Mouse (Mus musculus) neural tube, embryonic 11.5 days (tissue): ENCODE results near the gene Rnf24. TPM values are rescaled to one million over a fixed set of nuclear protein-coding genes. Genes with fewer than 3 reads are reported as not detected.
"Not testable (repeated sequence)": the region's sequence is repeated elsewhere in the genome, so short reads cannot be mapped to it uniquely, and the experiment has no call there.

ENCODE experiments used
- ATAC-seq: fragments of 200-750 bp; cut with Nextera tagmentation; 2 replicates; pipeline ENCODE4 v1.8.0; 2017; ENCODE audit warnings: moderate number of reproducible peaks, mild to moderate bottlenecking, moderate TSS enrichment, moderate library complexity; ENCODE audit not compliant: insufficient read depth, low FRiP score, low TSS enrichment
- DNase-seq: peaks from one replicate; pipeline ENCODE4 v3.0.0-alpha.2; 2015; ENCODE audit warnings: low spot score
- H3K27ac ChIP-seq: fragments of 300-500 bp; sonication (generic); 2 replicates; pipeline ENCODE4 v1.5.1; 2014; ENCODE audit warnings: low read depth, mild to moderate bottlenecking, low read length
- H3K27me3 ChIP-seq: fragments of 300-500 bp; sonication (generic); 2 replicates; pipeline ENCODE4 v1.6.1; 2014; ENCODE audit warnings: mild to moderate bottlenecking, low read length, mixed read lengths; ENCODE audit not compliant: control insufficient read depth, insufficient read depth
- H3K36me3 ChIP-seq: fragments of 300-500 bp; sonication (generic); 2 replicates; pipeline ENCODE4 v1.6.1; 2014; ENCODE audit warnings: mild to moderate bottlenecking, low read length, moderate library complexity, mixed read lengths; ENCODE audit not compliant: control insufficient read depth, insufficient read depth
- H3K4me1 ChIP-seq: fragments of 300-500 bp; sonication (generic); 2 replicates; pipeline ENCODE4 v1.6.1; 2014; ENCODE audit warnings: low read length, mixed read lengths; ENCODE audit not compliant: control insufficient read depth, insufficient read depth
- H3K4me2 ChIP-seq: fragments of 300-500 bp; sonication (generic); 2 replicates; pipeline ENCODE4 v1.6.1; 2014; ENCODE audit warnings: low read depth, mild to moderate bottlenecking, moderate library complexity
- H3K4me3 ChIP-seq: fragments of 300-500 bp; sonication (generic); 2 replicates; pipeline ENCODE4 v1.5.1; 2014; ENCODE audit warnings: low read depth, low read length
- H3K9ac ChIP-seq: fragments of 300-500 bp; sonication (generic); 2 replicates; pipeline ENCODE4 v1.6.1; 2014; ENCODE audit warnings: mild to moderate bottlenecking, low read length
- H3K9me3 ChIP-seq: fragments of 300-500 bp; sonication (generic); 2 replicates; pipeline ENCODE4 v1.6.1; 2016; ENCODE audit warnings: low read length; ENCODE audit not compliant: control insufficient read depth
- WGBS: fragments of 180-500 bp; shearing (Covaris S2); extraction: QIAGEN DNeasy Blood & Tissue Kit; methylation state at CpG from one replicate; pipeline ENCODE4 v1.1.7; 2014; 5-methylcytosine and 5-hydroxymethylcytosine counted together
- polyA plus RNA-seq: library from polyadenylated mRNA; unstranded; fragments of >200 nt; fragmentation: Nextera tagmentation; extraction: Ambion mirVana; gene quantifications from 2 replicates; pipeline ENCODE4 v1.2.1, GENCODE M21; 2014

Gene Rnf24
- polyA plus RNA-seq, 1 experiment from 2014 or later = 11.0 TPM

DNA sequence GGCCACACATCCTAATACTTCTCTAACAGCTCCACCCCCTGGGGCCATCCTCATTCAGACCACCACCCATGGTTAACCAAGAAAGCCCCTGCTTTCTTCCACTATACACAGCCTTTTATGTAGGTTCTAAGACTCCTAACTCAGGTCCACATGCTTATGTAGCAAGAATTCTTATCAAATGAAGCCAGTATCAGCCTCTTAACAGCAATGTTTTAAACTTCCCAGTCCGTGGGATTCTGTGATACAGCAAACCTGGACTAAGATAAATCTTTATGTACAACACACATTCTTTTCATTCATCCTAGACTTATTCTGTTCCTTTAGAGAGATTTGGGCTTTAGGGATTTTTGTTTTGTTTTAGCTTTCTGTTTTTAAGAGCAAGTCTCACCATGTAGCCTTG, 29.0 kb downstream of the Rnf24 start:
- 93% methylated on average over 1 of the region's 1 CpGs for WGBS
- Histone ChIP-seq H3K4me1 (no peaks in the 10 kb centered on the region), H3K9me3 (no peaks in the 10 kb centered on the region), H3K4me3 (no peak overlapping the region), H3K36me3 (no peaks in the 10 kb centered on the region), H3K9ac (no peak overlapping the region), H3K27me3 (no peaks in the 10 kb centered on the region), H3K27ac (no peak overlapping the region), H3K4me2 (no peak overlapping the region)
- DNase-seq (no peak), ATAC-seq (no peak)

- H3K4me3 ChIP-seq, H3K27me3 ChIP-seq, DNase-seq, ATAC-seq, H3K4me2 ChIP-seq, H3K36me3 ChIP-seq, H3K4me1 ChIP-seq, H3K9ac ChIP-seq, H3K27ac ChIP-seq, H3K9me3 ChIP-seq: not testable (repeated sequence)
- WGBS = 76% methylated on average over 3 of the region's 3 CpGs
Measured at GRCm38 (mm10) chr2:131321192-131321591, 31.5 kb downstream of the Rnf24 start.

- H3K27me3 ChIP-seq = no peaks in the 10 kb centered on the region
- DNase-seq = no peak
- H3K4me2 ChIP-seq = no peak overlapping the region
- H3K4me1 ChIP-seq = no peaks in the 10 kb centered on the region
- ATAC-seq = no peak
- WGBS = 85% methylated on average over 6 of the region's 6 CpGs
- no peaks in the 10 kb centered on the region; the same call in 1 of the 2 replicates for H3K36me3 ChIP-seq
- no peaks in the 10 kb centered on the region for H3K9me3 ChIP-seq
- no peak overlapping the region for H3K9ac ChIP-seq
- no peak overlapping the region for H3K27ac ChIP-seq
- no peak overlapping the region for H3K4me3 ChIP-seq
Measured at GRCm38 (mm10) chr2:131319401-131319800, 33.3 kb downstream of the Rnf24 start.

DNA sequence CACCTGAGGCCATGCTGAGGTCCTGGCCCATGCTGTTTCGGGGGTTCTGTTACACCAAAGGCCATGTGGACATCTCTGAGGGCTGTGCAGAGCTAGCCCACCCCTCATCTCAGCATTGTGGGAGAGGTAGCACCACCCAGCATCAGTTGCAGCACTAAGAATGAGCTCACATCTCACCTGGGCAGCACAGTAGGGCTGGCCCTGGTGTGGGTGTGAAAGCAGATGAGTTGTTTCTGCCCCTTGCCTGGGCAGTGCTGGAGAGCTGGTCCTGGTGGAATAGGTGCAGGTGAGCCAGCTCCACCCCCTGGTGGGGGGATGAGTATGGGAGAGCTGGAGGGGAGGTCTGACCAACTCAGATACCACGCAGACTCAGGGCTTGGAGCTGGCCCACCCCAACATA, 36.5 kb downstream of the Rnf24 start:
- no peak overlapping the region for H3K4me2 ChIP-seq
- H3K4me1 ChIP-seq = no peaks in the 10 kb centered on the region
- no peaks in the 10 kb centered on the region for H3K27me3 ChIP-seq
- DNase-seq (no peak), ATAC-seq (no peak)
- no peak overlapping the region for H3K27ac ChIP-seq
- H3K36me3 ChIP-seq = no peaks in the 10 kb centered on the region; the same call in 1 of the 2 replicates
- no peak overlapping the region for H3K9ac ChIP-seq
- no peaks in the 10 kb centered on the region for H3K9me3 ChIP-seq
- WGBS = 90% methylated on average over 2 of the region's 2 CpGs
- H3K4me3 ChIP-seq = no peak overlapping the region

DNA sequence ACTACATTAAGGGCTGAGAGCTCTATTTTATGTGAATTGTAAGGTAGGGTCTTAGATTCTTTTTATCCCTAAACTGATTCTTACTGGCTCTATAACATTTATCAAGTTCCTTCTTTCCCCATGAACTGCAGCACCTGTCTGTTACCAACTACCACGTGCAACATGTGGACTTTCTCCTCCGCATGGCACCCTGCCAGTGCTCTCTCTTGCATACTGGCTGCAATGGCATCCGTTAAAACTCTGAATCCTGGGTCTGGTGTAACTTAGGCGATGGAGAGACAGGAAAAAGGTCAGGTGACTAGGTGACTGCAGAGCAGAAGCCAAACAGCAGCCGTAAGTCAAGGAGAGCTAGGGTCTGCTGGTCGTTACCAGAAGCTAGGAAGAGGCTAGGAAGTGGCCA, 43.4 kb downstream of the Rnf24 start:
- Histone ChIP-seq H3K9ac (no peak overlapping the region), H3K4me2 (no peak overlapping the region), H3K4me3 (no peak overlapping the region), H3K36me3 (no peaks in the 10 kb centered on the region), H3K9me3 (no peaks in the 10 kb centered on the region), H3K27me3 (no peaks in the 10 kb centered on the region), H3K27ac (no peak overlapping the region), H3K4me1 (no peaks in the 10 kb centered on the region)
- no peak for ATAC-seq
- WGBS = 75% methylated on average over 6 of the region's 6 CpGs
- DNase-seq = no peak

DNA sequence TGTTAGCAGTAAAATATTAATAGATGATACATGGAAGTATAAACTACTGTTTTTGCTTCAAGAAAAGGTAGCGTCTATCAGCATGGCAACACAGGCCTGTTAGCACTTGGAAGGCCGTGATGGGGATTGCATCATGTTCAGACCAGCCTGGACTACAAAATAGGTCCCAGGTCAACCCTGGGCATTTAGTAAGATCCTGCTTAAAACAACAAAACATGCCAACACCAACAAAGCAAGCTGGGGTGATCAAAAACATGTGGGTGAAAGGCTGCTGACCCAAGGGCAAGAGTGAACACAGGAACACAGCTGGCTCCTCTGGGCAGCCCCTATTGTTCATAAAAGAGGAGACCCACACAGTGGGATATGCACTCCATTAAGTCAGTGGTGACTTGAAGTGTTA, 44.9 kb downstream of the Rnf24 start:
- Histone ChIP-seq H3K9ac (no peak overlapping the region), H3K4me2 (no peak overlapping the region), H3K27ac (no peak overlapping the region), H3K4me3 (no peak overlapping the region), H3K4me1 (no peaks in the 10 kb centered on the region), H3K27me3 (no peaks in the 10 kb centered on the region), H3K36me3 (0 out of 2 replicates have a peak, but pooled peaks cover 2% of the 10 kb centered on the region), H3K9me3 (no peaks in the 10 kb centered on the region)
- ATAC-seq = no peak
- 75% methylated on average over 2 of the region's 2 CpGs for WGBS
- no peak for DNase-seq

DNA sequence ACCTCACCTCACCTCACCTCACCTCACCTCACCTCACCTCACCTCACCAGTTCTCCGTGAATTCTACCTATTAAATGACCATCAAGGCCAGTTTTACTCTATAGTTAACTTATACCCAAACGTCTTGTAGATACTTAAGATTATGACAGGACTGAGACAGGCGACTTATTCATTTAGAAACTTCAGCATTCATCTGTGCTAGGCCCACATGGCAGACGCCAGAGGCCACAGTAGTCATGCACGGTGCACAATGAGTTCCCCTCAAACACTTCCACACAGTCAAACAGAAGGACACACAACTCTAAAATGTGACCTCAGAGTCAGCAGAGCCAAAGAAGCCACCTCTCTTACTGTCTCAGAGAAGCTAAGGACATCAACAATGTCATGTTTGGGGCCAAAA, 45.3 kb downstream of the Rnf24 start:
- Histone ChIP-seq H3K27me3 (no peaks in the 10 kb centered on the region), H3K4me3 (no peak overlapping the region), H3K4me2 (no peak overlapping the region), H3K4me1 (no peaks in the 10 kb centered on the region), H3K36me3 (0 out of 2 replicates have a peak, but pooled peaks cover 2% of the 10 kb centered on the region), H3K27ac (no peak overlapping the region), H3K9ac (no peak overlapping the region), H3K9me3 (no peaks in the 10 kb centered on the region)
- WGBS = 89% methylated on average over 5 of the region's 5 CpGs
- DNase-seq (no peak), ATAC-seq (no peak)

DNA sequence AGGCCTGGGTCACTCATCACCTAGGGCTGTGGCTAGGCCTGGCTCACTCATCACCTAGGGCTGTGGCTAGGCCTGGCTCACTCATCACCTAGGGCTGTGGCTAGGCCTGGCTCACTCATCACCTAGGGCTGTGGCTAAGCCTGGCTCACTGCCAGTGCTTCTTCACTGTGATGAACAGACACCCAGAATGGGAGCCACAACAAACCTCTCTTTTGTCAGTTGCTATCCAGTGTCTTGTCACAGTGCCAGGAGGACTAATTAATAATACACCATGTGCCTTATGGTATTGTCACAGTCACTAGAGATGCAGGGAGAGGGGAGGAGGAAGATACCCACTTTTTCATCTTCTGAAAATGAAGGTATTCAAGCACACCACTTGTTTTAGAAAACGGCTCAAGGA, 47.5 kb downstream of the Rnf24 start:
- H3K36me3 ChIP-seq, H3K4me2 ChIP-seq, H3K27ac ChIP-seq, H3K27me3 ChIP-seq, H3K9ac ChIP-seq, DNase-seq, ATAC-seq, H3K9me3 ChIP-seq, H3K4me1 ChIP-seq, H3K4me3 ChIP-seq: not testable (repeated sequence)
- 92% methylated on average over 1 of the region's 1 CpGs for WGBS

- Histone ChIP-seq H3K9ac (no peak overlapping the region), H3K36me3 (0 out of 2 replicates have a peak, but pooled peaks cover 2% of the 10 kb centered on the region), H3K4me2 (no peak overlapping the region), H3K4me3 (no peak overlapping the region), H3K27ac (no peak overlapping the region), H3K9me3 (no peaks in the 10 kb centered on the region), H3K27me3 (no peaks in the 10 kb centered on the region), H3K4me1 (no peaks in the 10 kb centered on the region)
- no peak for DNase-seq
- 86% methylated on average over 9 of the region's 9 CpGs for WGBS
- no peak for ATAC-seq
Measured at GRCm38 (mm10) chr2:131304497-131304896, 48.2 kb downstream of the Rnf24 start.
